Comparison of ENCODE assay signal across 22 mouse cellular contexts in the genomic region with DNA sequence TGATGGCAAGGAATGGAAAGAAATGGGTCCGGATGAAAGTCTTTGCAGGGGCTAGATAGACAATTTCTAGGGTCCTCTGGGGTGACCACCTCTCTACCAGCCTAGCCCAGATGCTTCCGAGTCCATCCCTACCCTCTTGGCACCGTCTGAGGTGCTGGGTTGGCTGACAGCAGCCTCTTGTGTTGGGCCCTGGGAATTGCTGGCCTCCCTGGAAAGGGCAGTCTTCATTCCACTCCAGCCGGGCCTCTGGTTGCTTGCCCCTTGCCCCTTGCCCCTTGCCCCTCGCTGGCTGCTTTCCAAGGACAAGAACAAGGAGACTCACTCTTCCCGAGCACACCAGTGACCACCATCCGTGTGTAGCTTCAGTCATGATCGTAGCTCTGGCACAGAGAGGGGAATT. TPM values are rescaled to one million over a fixed set of nuclear protein-coding genes. Genes with fewer than 3 reads are reported as not detected.
DNase-seq lines count a peak whose midpoint lies in the region; ATAC-seq and TF ChIP-seq lines count a peak whose summit lies in the region.
"Had no signal": no experiment of that assay in that cellular context is flagged by ENCODE, and none has a peak within 500 bp of the region (broad histone marks: within the 10 kb centered on the region; RNA-seq: fewer than 3 reads in every experiment).

No protein-coding gene starts in this region.

- TF ChIP-seq EP300 in lung, postnatal 0 days (IDR thresholded peaks at IDR 0.05): no peak
- TF ChIP-seq EP300 in stomach, postnatal 0 days (optimal IDR thresholded peaks at IDR 0.05): no peak

- no peaks in the 10 kb centered on the region for H3K9me3 ChIP-seq in hindbrain, embryonic 10.5 days
- H3K9me3 ChIP-seq in hindbrain, embryonic 14.5 days (ENCODE audit: control insufficient read depth, low read length): no peaks in the 10 kb centered on the region
- H3K9me3 ChIP-seq in lung, postnatal 0 days (ENCODE audit: low read length): no peaks in the 10 kb centered on the region
- H3K9me3 ChIP-seq in stomach, postnatal 0 days (ENCODE audit: control insufficient read depth, low read length): no peaks in the 10 kb centered on the region
- H3K9me3 ChIP-seq: forebrain, embryonic 10.5 days; limb, embryonic 13.5 days; midbrain, embryonic 15.5 days had no signal

- no peaks in the 10 kb centered on the region for H3K36me3 ChIP-seq in hindbrain, embryonic 10.5 days
- no peaks in the 10 kb centered on the region for H3K36me3 ChIP-seq in hindbrain, embryonic 14.5 days (replicated peaks; ENCODE audit: control insufficient read depth, insufficient read depth)
- no peaks in the 10 kb centered on the region for H3K36me3 ChIP-seq in lung, postnatal 0 days (ENCODE audit: insufficient read depth, low read length)
- no peaks in the 10 kb centered on the region for H3K36me3 ChIP-seq in stomach, postnatal 0 days (ENCODE audit: control insufficient read depth, insufficient read depth, low read length)
- H3K36me3 ChIP-seq: forebrain, embryonic 10.5 days; limb, embryonic 13.5 days; midbrain, embryonic 15.5 days had no signal

- peak; percentile 32; the same call in 1 of the 2 replicates for TF ChIP-seq CTCF in lung, postnatal 0 days (IDR thresholded peaks at IDR 0.05)
- TF ChIP-seq CTCF in embryonic fibroblast, embryonic 13.5 days (IDR thresholded peaks at IDR 0.05; ENCODE audit: borderline replicate concordance, insufficient read depth, low read length): peak; percentile 24; the same call in 1 of the 2 replicates
- peak; percentile 49 for TF ChIP-seq CTCF in stomach, postnatal 0 days (IDR thresholded peaks at IDR 0.05; ENCODE audit: low read depth)

- H3K27me3 ChIP-seq in hindbrain, embryonic 10.5 days (ENCODE audit: insufficient read depth, poor library complexity, severe bottlenecking): no peaks in the 10 kb centered on the region
- no peaks in the 10 kb centered on the region for H3K27me3 ChIP-seq in hindbrain, embryonic 14.5 days (ENCODE audit: control insufficient read depth, insufficient read depth, low read length)
- H3K27me3 ChIP-seq in lung, postnatal 0 days (replicated peaks; ENCODE audit: insufficient read depth, low read length): no peaks in the 10 kb centered on the region
- H3K27me3 ChIP-seq in stomach, postnatal 0 days (ENCODE audit: control insufficient read depth, insufficient read depth, low read length): no peaks in the 10 kb centered on the region
- H3K27me3 ChIP-seq: limb, embryonic 13.5 days; midbrain, embryonic 15.5 days had no signal

- no peak overlapping the region for H3K27ac ChIP-seq in hindbrain, embryonic 10.5 days
- H3K27ac ChIP-seq in hindbrain, embryonic 14.5 days: no peak overlapping the region
- no peak overlapping the region for H3K27ac ChIP-seq in lung, postnatal 0 days (ENCODE audit: low read length)
- no peak overlapping the region for H3K27ac ChIP-seq in embryonic fibroblast, embryonic 13.5 days (ENCODE audit: insufficient read depth, low read length)
- no peak overlapping the region for H3K27ac ChIP-seq in stomach, postnatal 0 days (replicated peaks)
- H3K27ac ChIP-seq: forebrain, embryonic 10.5 days; limb, embryonic 13.5 days; midbrain, embryonic 15.5 days had no signal

- H3K4me3 ChIP-seq in hindbrain, embryonic 10.5 days: no peak overlapping the region
- no peak overlapping the region for H3K4me3 ChIP-seq in hindbrain, embryonic 14.5 days (replicated peaks; ENCODE audit: low read length)
- H3K4me3 ChIP-seq in lung, postnatal 0 days (ENCODE audit: low read depth, low read length): no peak overlapping the region
- H3K4me3 ChIP-seq in embryonic fibroblast, embryonic 13.5 days (ENCODE audit: insufficient read depth, low read length): no peak overlapping the region
- H3K4me3 ChIP-seq in stomach, postnatal 0 days (ENCODE audit: low read depth, low read length): no peak overlapping the region
- H3K4me3 ChIP-seq: forebrain, embryonic 10.5 days; limb, embryonic 13.5 days; midbrain, embryonic 15.5 days had no signal

- TF ChIP-seq POLR2A in embryonic fibroblast, embryonic 13.5 days (IDR thresholded peaks at IDR 0.05; ENCODE audit: low read depth, low read length): no peak

- no peak for ATAC-seq in hindbrain, embryonic 14.5 days (ENCODE audit: low FRiP score)
- ATAC-seq in lung, postnatal 0 days: no peak
- 0 out of 2 replicates have a peak, but pooled peaks have one; percentile 18 for ATAC-seq in stomach, postnatal 0 days (ENCODE audit: low FRiP score, low TSS enrichment)
- ATAC-seq: CD4-positive, CD25-positive, alpha-beta regulatory T cell, adult 4 months; inflammation-experienced regulatory T-cells, adult 6 months; midbrain, embryonic 15.5 days had no signal

- peaks cover 4% of the 10 kb centered on the region; the same call in 1 of the 2 replicates for H3K4me1 ChIP-seq in hindbrain, embryonic 10.5 days (replicated peaks)
- H3K4me1 ChIP-seq in hindbrain, embryonic 14.5 days (replicated peaks; ENCODE audit: control insufficient read depth, insufficient read depth, low read length): no peaks in the 10 kb centered on the region
- H3K4me1 ChIP-seq in lung, postnatal 0 days (ENCODE audit: insufficient read depth, low read depth, low read length): no peaks in the 10 kb centered on the region
- no peaks in the 10 kb centered on the region for H3K4me1 ChIP-seq in embryonic fibroblast, embryonic 13.5 days (ENCODE audit: control insufficient read depth, insufficient read depth, low read length)
- H3K4me1 ChIP-seq in stomach, postnatal 0 days (replicated peaks; ENCODE audit: control insufficient read depth, insufficient read depth): no peaks in the 10 kb centered on the region
- H3K4me1 ChIP-seq: limb, embryonic 13.5 days; midbrain, embryonic 15.5 days had no signal

- H3K9ac ChIP-seq in hindbrain, embryonic 14.5 days: no peak overlapping the region
- no peak overlapping the region for H3K9ac ChIP-seq in lung, postnatal 0 days (replicated peaks; ENCODE audit: low read depth)
- no peak overlapping the region for H3K9ac ChIP-seq in stomach, postnatal 0 days (ENCODE audit: low read length)
- H3K9ac ChIP-seq: limb, embryonic 13.5 days; midbrain, embryonic 15.5 days had no signal

- no peak overlapping the region for H3K4me2 ChIP-seq in hindbrain, embryonic 14.5 days (replicated peaks)
- no peak overlapping the region for H3K4me2 ChIP-seq in lung, postnatal 0 days (replicated peaks; ENCODE audit: low read depth, low read length)
- H3K4me2 ChIP-seq in stomach, postnatal 0 days (replicated peaks; ENCODE audit: low read depth): no peak overlapping the region
- H3K4me2 ChIP-seq: limb, embryonic 13.5 days; midbrain, embryonic 15.5 days had no signal

- DNase-seq in hindbrain, embryonic 10.5 days (ENCODE audit: low spot score): peak; percentile 13
- no peak for DNase-seq in hindbrain, embryonic 14.5 days (ENCODE audit: low spot score)
- DNase-seq in lung, postnatal 0 days (ENCODE audit: low spot score): no peak
- DNase-seq in lung, postnatal 25 days (ENCODE audit: low spot score): no peak
- no peak for DNase-seq in stomach, postnatal 0 days (ENCODE audit: low spot score)
- no peak for DNase-seq in urinary bladder, postnatal 14 days (ENCODE audit: low spot score)
- DNase-seq in urinary bladder, adult 2 months (ENCODE audit: low spot score): no peak
- DNase-seq: adrenal gland, postnatal 25 days; cerebellum, adult 11 months; heart, adult 11 months; heart, postnatal 14 days; layer of hippocampus, postnatal 36 days; thymus, postnatal 14 days had no signal

- 66% methylated on average over 8 of the region's 8 CpGs for WGBS in hindbrain, embryonic 10.5 days
- whole genome bisulfite sequencing in hindbrain, embryonic 14.5 days: 69% methylated on average over 8 of the region's 8 CpGs
- 61% methylated on average over 8 of the region's 8 CpGs for WGBS in lung, postnatal 0 days
- 54% methylated on average over 8 of the region's 8 CpGs for WGBS in stomach, postnatal 0 days

RNA-seq across cellular contexts. Expression of a gene that starts 15.0 kb away (rescaled TPM):
- 125 and 130 TPM in 2 replicates for polyA plus RNA-seq in hindbrain, embryonic 10.5 days (2016; fragmentation: Nextera tagmentation; extraction: Ambion mirVana)
- polyA plus RNA-seq in hindbrain, embryonic 14.5 days (2014; fragmentation: Nextera tagmentation; extraction: Ambion mirVana): 114 and 117 TPM in 2 replicates
- polyA plus RNA-seq in lung, postnatal 0 days (2015; fragmentation: Nextera tagmentation; extraction: Ambion mirVana): 64.5 and 64.6 TPM in 2 replicates
- polyA plus RNA-seq in embryonic fibroblast, embryonic 13.5 days (2011; ENCODE audit: insufficient read length, low read depth, missing spikeins): 56.2 and 57.6 TPM in 2 replicates
- polyA plus RNA-seq in stomach, postnatal 0 days (2015; fragmentation: Nextera tagmentation; extraction: Ambion mirVana): 74.0 and 77.2 TPM in 2 replicates
- 76.9 and 87.5 TPM in 2 replicates for polyA plus RNA-seq in urinary bladder, adult 2 months (2012; rRNA removed)

RNA-seq across cellular contexts. Expression of a gene that starts 15.6 kb away (rescaled TPM):
- 0.09 TPM in 1 of 2 replicates, not detected in the other for polyA plus RNA-seq in hindbrain, embryonic 10.5 days (2016; fragmentation: Nextera tagmentation; extraction: Ambion mirVana)
- not detected in 2 replicates for polyA plus RNA-seq in hindbrain, embryonic 14.5 days (2014; fragmentation: Nextera tagmentation; extraction: Ambion mirVana)
- 0.93 and 1.0 TPM in 2 replicates for polyA plus RNA-seq in lung, postnatal 0 days (2015; fragmentation: Nextera tagmentation; extraction: Ambion mirVana)
- not detected in 2 replicates for polyA plus RNA-seq in embryonic fibroblast, embryonic 13.5 days (2011; ENCODE audit: insufficient read length, low read depth, missing spikeins)
- 0.49 and 0.52 TPM in 2 replicates for polyA plus RNA-seq in stomach, postnatal 0 days (2015; fragmentation: Nextera tagmentation; extraction: Ambion mirVana)
- 5.1 and 9.2 TPM in 2 replicates for polyA plus RNA-seq in urinary bladder, adult 2 months (2012; rRNA removed)
- polyA plus RNA-seq: CD4-positive, CD25-positive, alpha-beta regulatory T cell, adult 4 months; embryonic facial prominence, embryonic 11.5 days; forebrain, embryonic 10.5 days; inflammation-experienced regulatory T-cells, adult 6 months; limb, embryonic 13.5 days; midbrain, embryonic 15.5 days; neural tube, embryonic 14.5 days had no signal

RNA-seq across cellular contexts. Expression of a gene that starts 27.8 kb away (rescaled TPM):
- 0.12 TPM in 1 of 2 replicates, not detected in the other for polyA plus RNA-seq in hindbrain, embryonic 10.5 days (2016; fragmentation: Nextera tagmentation; extraction: Ambion mirVana)
- polyA plus RNA-seq in hindbrain, embryonic 14.5 days (2014; fragmentation: Nextera tagmentation; extraction: Ambion mirVana): not detected in 2 replicates
- 0.10 TPM in 1 of 2 replicates, not detected in the other for polyA plus RNA-seq in lung, postnatal 0 days (2015; fragmentation: Nextera tagmentation; extraction: Ambion mirVana)
- not detected in 2 replicates for polyA plus RNA-seq in embryonic fibroblast, embryonic 13.5 days (2011; ENCODE audit: insufficient read length, low read depth, missing spikeins)
- polyA plus RNA-seq in stomach, postnatal 0 days (2015; fragmentation: Nextera tagmentation; extraction: Ambion mirVana): 0.11 TPM in 1 of 2 replicates, not detected in the other
- 0.52 and 0.60 TPM in 2 replicates for polyA plus RNA-seq in urinary bladder, adult 2 months (2012; rRNA removed)
- polyA plus RNA-seq: embryonic facial prominence, embryonic 11.5 days; forebrain, embryonic 10.5 days; limb, embryonic 13.5 days; lung, embryonic 16.5 days; midbrain, embryonic 15.5 days had no signal

RNA-seq across cellular contexts. Expression of a gene that starts 28.3 kb away (rescaled TPM):
- 27.0 and 35.1 TPM in 2 replicates for polyA plus RNA-seq in hindbrain, embryonic 10.5 days (2016; fragmentation: Nextera tagmentation; extraction: Ambion mirVana)
- 59.6 and 60.8 TPM in 2 replicates for polyA plus RNA-seq in hindbrain, embryonic 14.5 days (2014; fragmentation: Nextera tagmentation; extraction: Ambion mirVana)
- polyA plus RNA-seq in lung, postnatal 0 days (2015; fragmentation: Nextera tagmentation; extraction: Ambion mirVana): 29.7 and 30.8 TPM in 2 replicates
- polyA plus RNA-seq in embryonic fibroblast, embryonic 13.5 days (2011; ENCODE audit: insufficient read length, low read depth, missing spikeins): 19.5 and 22.6 TPM in 2 replicates
- polyA plus RNA-seq in stomach, postnatal 0 days (2015; fragmentation: Nextera tagmentation; extraction: Ambion mirVana): 24.7 and 25.0 TPM in 2 replicates
- 27.7 and 32.6 TPM in 2 replicates for polyA plus RNA-seq in urinary bladder, adult 2 months (2012; rRNA removed)

RNA-seq across cellular contexts. Expression of a gene that starts 37.9 kb away (rescaled TPM):
- polyA plus RNA-seq in hindbrain, embryonic 10.5 days (2016; fragmentation: Nextera tagmentation; extraction: Ambion mirVana): 70.0 and 70.1 TPM in 2 replicates
- polyA plus RNA-seq in hindbrain, embryonic 14.5 days (2014; fragmentation: Nextera tagmentation; extraction: Ambion mirVana): 51.3 and 54.5 TPM in 2 replicates
- 22.3 and 24.5 TPM in 2 replicates for polyA plus RNA-seq in lung, postnatal 0 days (2015; fragmentation: Nextera tagmentation; extraction: Ambion mirVana)
- polyA plus RNA-seq in embryonic fibroblast, embryonic 13.5 days (2011; ENCODE audit: insufficient read length, low read depth, missing spikeins): 13.7 and 16.2 TPM in 2 replicates
- polyA plus RNA-seq in stomach, postnatal 0 days (2015; fragmentation: Nextera tagmentation; extraction: Ambion mirVana): 26.8 and 29.4 TPM in 2 replicates
- polyA plus RNA-seq in urinary bladder, adult 2 months (2012; rRNA removed): 14.0 and 16.8 TPM in 2 replicates
